Mouse (Mus musculus) left cerebral cortex, postnatal 36 days (tissue): ENCODE data around the gene Kcnk1. TPM values are rescaled to one million over a fixed set of nuclear protein-coding genes. Genes with fewer than 3 reads are reported as not detected.
A peak's percentile ranks its signal among the peaks of the same experiment; 100 is the strongest.

ENCODE experiments used
- DNase-seq, 2 experiments: peaks; one replicate each; pipeline ENCODE4 v3.0.0; 2021 to 2022; ENCODE audit warnings: low spot score in 2 of 2, mixed read lengths in 1 of 2
- intact Hi-C: fragments of 180-260 bp; cut with DNase I; formaldehyde crosslinking; loops from one replicate; pipeline ENCODE4 v1.15.1; 2025
- total RNA-seq, 2 experiments: library from RNA; stranded (reverse); gene quantifications; 2 replicates each; pipeline ENCODE4 v1.2.3; 2021

The Kcnk1 gene
- 100 to 1,000 TPM in 1 of 2 experiments, 10 to 100 TPM in 1; 86.8 to 102 TPM for total RNA-seq

GRCm38 (mm10) chr8:125995101-125995986 is at the start of gene Kcnk1:
Gene Kcnk1 (plus strand): TSS chr8:125995170.
- DNase-seq = peak; percentile 85 to 89
- intact Hi-C loops = no loop called here

GRCm38 (mm10) chr8:125948696-125949308 is 46.2 kb upstream of the Kcnk1 start:
- DNase-seq = no peak
- intact Hi-C loops = no loop called here

GRCm38 (mm10) chr8:125950007-125950940 is 44.7 kb upstream of the Kcnk1 start:
- intact Hi-C loops = loop anchor here (5.0 to 10.0 kb wide), 3 partner anchors 265 to 527 kb away; partner anchors contain the start of gene Tarbp1
- peak; percentile 77 to 87 for DNase-seq

- peak; percentile 38 to 52 for DNase-seq
- intact Hi-C loops = loop anchor here (10.0 kb wide), 1 partner anchor 259 kb away; no protein-coding TSS in a partner anchor
Measured at GRCm38 (mm10) chr8:125955671-125956070, 39.3 kb upstream of the Kcnk1 start.

GRCm38 (mm10) chr8:125956796-125957195 is 38.2 kb upstream of the Kcnk1 start:
- intact Hi-C loops = loop anchor here (10.0 kb wide), 1 partner anchor 258 kb away; no protein-coding TSS in a partner anchor
- DNase-seq = no peak

- intact Hi-C loops = loop anchor here (10.0 kb wide), 1 partner anchor 257 kb away; no protein-coding TSS in a partner anchor
- no peak for DNase-seq
Measured at GRCm38 (mm10) chr8:125957226-125957993, 37.6 kb upstream of the Kcnk1 start.

GRCm38 (mm10) chr8:125957994-125958368 is 37.0 kb upstream of the Kcnk1 start:
- intact Hi-C loops = loop anchor here (10.0 kb wide), 1 partner anchor 257 kb away; no protein-coding TSS in a partner anchor
- no peak for DNase-seq

GRCm38 (mm10) chr8:125959363-125959771 is 35.6 kb upstream of the Kcnk1 start:
- intact Hi-C loops = loop anchor here (1.0 to 10.0 kb wide), 3 partner anchors 12 to 255 kb away; no protein-coding TSS in a partner anchor
- DNase-seq = peak; percentile 79 to 84

- peak in 1 of 2 experiments; percentile 28 for DNase-seq
- intact Hi-C loops = no loop called here
Measured at GRCm38 (mm10) chr8:125960037-125960436, 34.9 kb upstream of the Kcnk1 start.

- no peak for DNase-seq
- intact Hi-C loops = no loop called here
Measured at GRCm38 (mm10) chr8:125961790-125962189, 33.2 kb upstream of the Kcnk1 start.

- intact Hi-C loops = no loop called here
- DNase-seq = peak; percentile 12 to 24
Measured at GRCm38 (mm10) chr8:125963807-125964211, 31.2 kb upstream of the Kcnk1 start.

GRCm38 (mm10) chr8:125971336-125971735 is 23.6 kb upstream of the Kcnk1 start:
- DNase-seq = peak; percentile 70 to 85
- intact Hi-C loops = loop anchor here (1.0 kb wide), 1 partner anchor 12 kb away; no protein-coding TSS in a partner anchor

- intact Hi-C loops = no loop called here
- no peak for DNase-seq
Measured at GRCm38 (mm10) chr8:125975981-125976380, 19.0 kb upstream of the Kcnk1 start.

- DNase-seq = no peak
- intact Hi-C loops = no loop called here
Measured at GRCm38 (mm10) chr8:125980826-125981225, 14.1 kb upstream of the Kcnk1 start.

- DNase-seq = no peak
- intact Hi-C loops = no loop called here
Measured at GRCm38 (mm10) chr8:125983515-125983914, 11.5 kb upstream of the Kcnk1 start.

- DNase-seq = no peak
- intact Hi-C loops = no loop called here
Measured at GRCm38 (mm10) chr8:125984140-125984539, 10.8 kb upstream of the Kcnk1 start.

GRCm38 (mm10) chr8:125985364-125985763 is 9.6 kb upstream of the Kcnk1 start:
- intact Hi-C loops = no loop called here
- no peak for DNase-seq

- DNase-seq = no peak
- intact Hi-C loops = no loop called here
Measured at GRCm38 (mm10) chr8:125986999-125987589, 7.9 kb upstream of the Kcnk1 start.
